Mouse (Mus musculus) MEL (cell line): Measurements from ENCODE around the gene Rhbdl2. TPM values are rescaled to one million over a fixed set of nuclear protein-coding genes. Genes with fewer than 3 reads are reported as not detected.

Experiments
- DNase-seq: peaks from one replicate; pipeline ENCODE4 v3.0.0; 2011; ENCODE audit warnings: low read depth, low spot score
- H3K27ac ChIP-seq: 2 replicates; pipeline ENCODE4 v1.5.1; 2012; ENCODE audit warnings: low read depth, mild to moderate bottlenecking, control low read depth, low read length, moderate library complexity; ENCODE audit not compliant: control insufficient read depth
- H3K27me3 ChIP-seq, 2 experiments: fragments of 150-350 bp in 1 of 2; sonication (generic) in 1 of 2; 2 replicates each; pipeline ENCODE4 v1.6.1; 2012; ENCODE audit warnings: low read length in 2 of 2, mild to moderate bottlenecking in 2 of 2, improper control_type of control experiment in 1 of 2, moderate library complexity in 1 of 2; ENCODE audit not compliant: insufficient read depth in 2 of 2, control insufficient read depth in 1 of 2
- H3K36me3 ChIP-seq, 2 experiments: 2 replicates each; pipeline ENCODE4 v1.6.1; 2012 to 2014; ENCODE audit warnings: low read length in 2 of 2, improper control_type of control experiment in 1 of 2, inconsistent platforms in 1 of 2, mild to moderate bottlenecking in 1 of 2; ENCODE audit not compliant: insufficient read depth in 2 of 2, control insufficient read depth in 1 of 2
- H3K4me1 ChIP-seq, 2 experiments: fragments of 150-350 bp in 1 of 2; sonication (generic) in 1 of 2; 2 replicates each; pipeline ENCODE4 v1.6.1; 2012; ENCODE audit warnings: low read length in 2 of 2, improper control_type of control experiment in 1 of 2, mild to moderate bottlenecking in 1 of 2; ENCODE audit not compliant: insufficient read depth in 2 of 2, control insufficient read depth in 1 of 2
- H3K4me3 ChIP-seq, 2 experiments: fragments of 150-350 bp in 1 of 2; sonication (generic) in 1 of 2; 2 replicates each; pipeline ENCODE4 v1.5.1; 2012; ENCODE audit warnings: low read depth in 2 of 2, low read length in 2 of 2, mild to moderate bottlenecking in 2 of 2, moderate library complexity in 2 of 2, control low read depth in 1 of 2, improper control_type of control experiment in 1 of 2; ENCODE audit not compliant: control insufficient read depth in 1 of 2, insufficient read depth in 1 of 2
- H3K79me2 ChIP-seq: 2 replicates; pipeline ENCODE4 v1.6.1; 2012; ENCODE audit warnings: mild to moderate bottlenecking, low read length, moderate library complexity; ENCODE audit not compliant: control insufficient read depth, poor library complexity, insufficient read depth
- H3K9ac ChIP-seq: 2 replicates; pipeline ENCODE4 v1.6.1; 2012; ENCODE audit warnings: low read depth, mild to moderate bottlenecking, control low read depth, low read length, moderate library complexity; ENCODE audit not compliant: control insufficient read depth, poor library complexity, severe bottlenecking
- H3K9me3 ChIP-seq: fragments of 150-350 bp; sonication (generic); replicated peaks from 2 replicates; pipeline ENCODE4 v1.6.1; 2012; ENCODE audit warnings: mild to moderate bottlenecking, low read length, improper control_type of control experiment, moderate library complexity; ENCODE audit not compliant: insufficient read depth
- CHD1 ChIP-seq: IDR thresholded peaks from 2 replicates; pipeline ENCODE4 v1.6.1; 2012; ENCODE audit warnings: low read depth, mild to moderate bottlenecking, inconsistent platforms, low read length, improper control_type of control experiment
- CTCF ChIP-seq, 3 experiments: IDR thresholded peaks in 2 of 3; conservative IDR thresholded peaks in 1 of 3; 2 replicates each; pipeline ENCODE4 v1.5.1; 2011 to 2012; ENCODE audit warnings: low read length in 3 of 3, low read depth in 2 of 3, mild to moderate bottlenecking in 2 of 3, improper control_type of control experiment in 1 of 3, inconsistent platforms in 1 of 3, mixed read lengths in 1 of 3, moderate library complexity in 1 of 3; ENCODE audit not compliant: control insufficient read depth in 1 of 3, insufficient read depth in 1 of 3, poor library complexity in 1 of 3, severe bottlenecking in 1 of 3
- E2F4 ChIP-seq: IDR thresholded peaks from 2 replicates; pipeline ENCODE4 v1.6.1; 2011; ENCODE audit warnings: low read depth, low read length, improper control_type of control experiment, borderline replicate concordance
- ELF1 ChIP-seq: IDR thresholded peaks from 2 replicates; pipeline ENCODE4 v1.6.1; 2014; ENCODE audit warnings: low read depth, mild to moderate bottlenecking, inconsistent platforms, low read length, improper control_type of control experiment, moderate library complexity
- EP300 ChIP-seq, 2 experiments: IDR thresholded peaks; 2 replicates each; pipeline ENCODE4 v1.6.1; 2011; ENCODE audit warnings: improper control_type of control experiment in 2 of 2, low read length in 2 of 2, low read depth in 1 of 2, mild to moderate bottlenecking in 1 of 2
- ETS1 ChIP-seq: IDR thresholded peaks from 2 replicates; pipeline ENCODE4 v1.6.1; 2012; ENCODE audit warnings: low read depth, mild to moderate bottlenecking, inconsistent platforms, low read length, improper control_type of control experiment, moderate library complexity
- GABPA ChIP-seq: IDR thresholded peaks from 2 replicates; pipeline ENCODE4 v1.6.1; 2012; ENCODE audit warnings: low read depth, mild to moderate bottlenecking, inconsistent platforms, low read length, improper control_type of control experiment, moderate library complexity
- KAT2A ChIP-seq: conservative IDR thresholded peaks from 2 replicates; pipeline ENCODE4 v1.6.1; 2012; ENCODE audit warnings: low read depth, low read length, improper control_type of control experiment, inconsistent platforms
- MAFK ChIP-seq: IDR thresholded peaks from 2 replicates; pipeline ENCODE4 v1.6.1; 2011; ENCODE audit warnings: low read depth, mild to moderate bottlenecking, low read length, improper control_type of control experiment, borderline replicate concordance
- MEF2A ChIP-seq: IDR thresholded peaks from 2 replicates; pipeline ENCODE4 v1.6.1; 2014; ENCODE audit warnings: low read depth, mild to moderate bottlenecking, inconsistent platforms, low read length, improper control_type of control experiment; ENCODE audit not compliant: poor library complexity, insufficient replicate concordance, severe bottlenecking; ENCODE audit errors: extremely low read depth
- MXI1 ChIP-seq: IDR thresholded peaks from 2 replicates; pipeline ENCODE4 v1.6.1; 2011; ENCODE audit warnings: mild to moderate bottlenecking, low read depth, low read length, improper control_type of control experiment
- MYC ChIP-seq: IDR thresholded peaks from 2 replicates; pipeline ENCODE4 v1.6.1; 2011; ENCODE audit warnings: low read depth, mild to moderate bottlenecking, low read length, improper control_type of control experiment, moderate library complexity
- POLR2A ChIP-seq, 2 experiments: IDR thresholded peaks; 2 replicates each; pipeline ENCODE4 v1.6.1; 2011 to 2012; ENCODE audit warnings: low read length in 2 of 2, mild to moderate bottlenecking in 2 of 2, control low read depth in 1 of 2, improper control_type of control experiment in 1 of 2, low read depth in 1 of 2, moderate library complexity in 1 of 2; ENCODE audit not compliant: control insufficient read depth in 1 of 2, insufficient read depth in 1 of 2, poor library complexity in 1 of 2
- RAD21 ChIP-seq: IDR thresholded peaks from 2 replicates; pipeline ENCODE4 v1.6.1; 2011; ENCODE audit warnings: mild to moderate bottlenecking, low read depth, low read length, improper control_type of control experiment
- SMC3 ChIP-seq: IDR thresholded peaks from 2 replicates; pipeline ENCODE4 v1.6.1; 2011; ENCODE audit warnings: low read depth, low read length, improper control_type of control experiment
- TAL1 ChIP-seq: IDR thresholded peaks from 2 replicates; pipeline ENCODE4 v1.6.1; 2012; ENCODE audit warnings: mild to moderate bottlenecking, inconsistent platforms, low read length, moderate library complexity, mixed read lengths
- TBP ChIP-seq: IDR thresholded peaks from 2 replicates; pipeline ENCODE4 v1.8.0; 2011; ENCODE audit warnings: low read depth, low read length, improper control_type of control experiment
- USF2 ChIP-seq, 2 experiments: IDR thresholded peaks; 2 replicates each; pipeline ENCODE4 v1.6.1; 2011 to 2012; ENCODE audit warnings: improper control_type of control experiment in 2 of 2, low read length in 2 of 2, borderline replicate concordance in 1 of 2, inconsistent platforms in 1 of 2, low read depth in 1 of 2, mild to moderate bottlenecking in 1 of 2; ENCODE audit not compliant: insufficient read depth in 1 of 2
- ZC3H11A ChIP-seq: IDR thresholded peaks from 2 replicates; pipeline ENCODE4 v1.6.1; 2012; ENCODE audit warnings: low read depth, mild to moderate bottlenecking, inconsistent platforms, low read length, improper control_type of control experiment
- ZKSCAN1 ChIP-seq: IDR thresholded peaks from 2 replicates; pipeline ENCODE4 v1.6.1; 2012; ENCODE audit warnings: low read depth, mild to moderate bottlenecking, inconsistent platforms, low read length, improper control_type of control experiment, moderate library complexity
- polyA plus RNA-seq, 2 experiments: library from polyadenylated mRNA; stranded (reverse) in 1 of 2; unstranded in 1 of 2; fragments of >175 nt in 1 of 2; fragments of >200 nt in 1 of 2; gene quantifications; 2 replicates each; pipeline versions ENCODE4 v1.2.1 to v1.2.4; 2012; ENCODE audit warnings: low replicate concordance in 2 of 2, low read depth in 1 of 2; ENCODE audit not compliant: insufficient read length in 2 of 2, insufficient read depth in 1 of 2, missing spikeins in 1 of 2
- total RNA-seq: library from RNA; depleted of rRNA; stranded (reverse); fragments of 300-350 nt; gene quantifications from 2 replicates; pipeline ENCODE4 v1.2.3, GENCODE M21; 2012; rRNA removed

The Rhbdl2 gene
- total RNA-seq (not detected in 2 replicates), polyA plus RNA-seq (not detected)

DNA sequence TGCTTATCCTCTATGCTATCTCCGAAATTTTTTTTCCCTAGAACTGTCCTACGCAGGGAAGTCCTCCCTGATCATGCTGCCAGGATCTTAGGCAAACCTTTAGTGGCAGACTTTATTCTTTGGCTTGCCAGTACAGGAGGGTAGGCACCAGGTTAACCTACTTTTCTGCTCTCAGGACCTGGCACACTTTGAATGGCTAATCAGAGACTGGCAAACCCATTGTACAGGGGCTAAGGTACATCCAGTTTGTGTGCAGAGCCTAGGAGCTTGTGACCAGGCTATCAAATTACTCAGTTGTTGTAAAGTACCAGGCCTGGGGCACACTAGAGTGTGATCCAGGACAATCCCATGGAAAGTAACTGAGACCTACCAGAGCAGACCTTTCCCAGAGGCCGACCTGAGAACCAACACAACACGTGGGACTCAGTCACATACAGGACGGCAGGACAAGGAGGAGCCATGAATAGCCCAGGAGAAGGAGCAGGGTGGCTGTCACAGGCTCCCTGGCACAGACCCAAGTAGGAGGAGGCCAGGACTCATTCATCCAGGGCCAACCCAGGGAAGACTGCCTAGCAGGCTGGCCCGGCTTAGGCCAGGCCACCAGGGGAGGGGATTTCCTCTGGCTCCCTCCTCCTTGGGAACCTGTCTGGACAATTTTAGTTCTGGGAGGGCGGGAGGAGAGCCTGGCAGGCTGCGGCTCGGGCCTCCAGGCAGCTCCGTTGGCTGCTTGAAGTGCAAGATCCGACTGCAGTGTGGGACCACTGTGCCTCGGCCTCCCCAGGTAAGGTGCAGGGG lies at the start of gene Rhbdl2:
Gene Rhbdl2, plus strand, starts transcription at position 684 of the 795 bp plus-strand sequence.
- Histone ChIP-seq H3K27ac (no peak within 1 kb of the TSS), H3K79me2 (no peaks in the 10 kb centered on the region), H3K4me1 (no peaks in the 10 kb centered on the region), H3K9me3 (no peaks in the 10 kb centered on the region), H3K27me3 (peaks cover 0 to 2% of the 10 kb centered on the region in 2 experiments; a peak in 1 of 4 replicates), H3K4me3 (no peak within 1 kb of the TSS), H3K9ac (no peak within 1 kb of the TSS), H3K36me3 (no peaks in the 10 kb centered on the region)
- no peak for DNase-seq
- TF ChIP-seq EP300 (IDR thresholded peaks at IDR 0.05; ENCODE audit: low read depth in 1 of 2, low read length in 2 of 2) (no peak), MAFK (no peak)
- TF ChIP-seq, all 39 proteins: peak for 0

GRCm38 (mm10) chr4:123738708-123739107 lies 49.0 kb upstream of the Rhbdl2 start:
- H3K36me3 ChIP-seq, result peaks cover 8 to 30% of the 10 kb centered on the region in 2 experiments; a peak in 3 of 4 replicates
- H3K4me1 ChIP-seq, result peaks cover 0 to 5% of the 10 kb centered on the region in 2 experiments; a peak in 2 of 4 replicates
- H3K9me3 ChIP-seq, result no peaks in the 10 kb centered on the region
- H3K27ac ChIP-seq, result no peak overlapping the region
- H3K79me2 ChIP-seq, result peaks cover 11% of the 10 kb centered on the region; the same call in 1 of the 2 replicates
- no peak overlapping the region for H3K4me3 ChIP-seq
- TF ChIP-seq CTCF (IDR thresholded peaks at IDR 0.05 in 2 of 3, conservative IDR thresholded peaks at IDR 0.05 in 1 of 3; ENCODE audit: control insufficient read depth in 1 of 3, insufficient read depth in 1 of 3, low read depth in 2 of 3, low read length in 3 of 3, poor library complexity in 1 of 3, severe bottlenecking in 1 of 3) (no peak), ZC3H11A (no peak), ZKSCAN1 (no peak), MXI1 (no peak), CHD1 (no peak), ETS1 (no peak), SMC3 (no peak), ELF1 (no peak), RAD21 (no peak), USF2 (IDR thresholded peaks at IDR 0.05; ENCODE audit: borderline replicate concordance in 1 of 2, insufficient read depth in 1 of 2, low read depth in 1 of 2, low read length in 2 of 2) (no peak), POLR2A (IDR thresholded peaks at IDR 0.05; ENCODE audit: control insufficient read depth in 1 of 2, insufficient read depth in 1 of 2, low read depth in 1 of 2, low read length in 2 of 2, poor library complexity in 1 of 2) (no peak), E2F4 (no peak), GABPA (no peak), KAT2A (no peak), MEF2A (no peak), MYC (no peak), TBP (no peak), TAL1 (no peak)
- DNase-seq, result no peak
- no peak overlapping the region for H3K9ac ChIP-seq
- H3K27me3 ChIP-seq, result no peaks in the 10 kb centered on the region
